Mouse (Mus musculus): Measurements from ENCODE around the gene Cmip. TPM values are rescaled to one million over a fixed set of nuclear protein-coding genes. Genes with fewer than 3 reads are reported as not detected.

The Cmip gene
- polyA plus RNA-seq, 1 experiment from 2014 or later = 28.5 TPM

DNA sequence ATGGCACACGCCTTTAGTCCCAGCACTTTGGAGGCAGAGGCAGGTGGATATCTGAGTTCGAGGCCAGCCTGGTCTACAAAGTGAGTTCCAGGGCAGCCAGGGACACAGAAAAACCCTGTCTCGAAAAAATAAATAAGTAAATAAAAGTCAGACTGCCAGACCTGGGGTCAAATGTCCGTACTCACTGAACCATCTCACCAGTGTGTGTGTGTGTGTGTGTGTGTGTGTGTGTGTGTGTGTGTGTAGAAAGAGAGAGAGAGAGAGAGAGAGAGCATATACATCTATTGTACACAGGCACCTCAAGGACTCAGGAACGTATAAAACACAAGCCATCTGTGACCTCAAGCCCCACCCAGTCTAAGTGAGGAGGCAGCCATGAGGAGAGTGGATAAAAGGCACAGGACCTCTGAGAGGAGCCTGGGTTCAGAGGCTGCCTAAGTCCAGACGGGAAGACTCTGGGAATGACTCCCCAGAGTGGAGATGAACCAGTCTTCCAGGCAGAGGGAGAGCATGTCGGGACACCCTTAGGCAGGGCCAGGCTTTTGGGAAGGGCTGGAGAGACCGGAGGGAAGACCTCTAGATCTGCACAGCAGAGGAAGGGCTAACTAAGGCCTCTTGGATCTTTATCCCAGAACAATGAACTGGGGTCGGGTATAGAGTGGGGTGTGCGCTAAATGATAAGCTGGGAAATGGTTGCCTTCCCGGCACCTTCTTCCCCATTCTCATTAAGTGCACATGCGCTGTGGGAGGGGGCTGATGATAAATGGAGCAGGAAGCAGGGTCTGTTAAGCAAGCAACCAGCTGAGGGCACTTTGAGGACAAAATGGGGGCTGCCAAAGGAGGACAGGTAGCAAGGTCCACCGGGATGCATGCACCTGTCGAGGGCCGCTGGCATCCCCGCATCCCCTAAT lies 212.8 kb downstream of the Cmip start:
- H3K4me2 ChIP-seq = peak overlapping the region; percentile 42
- H3K36me3 ChIP-seq (ENCODE audit: control insufficient read depth, insufficient read depth, low read length) = no peaks in the 10 kb centered on the region
- ATAC-seq (ENCODE audit: low FRiP score) = no peak; the same call in none of the 2 replicates
- H3K27ac ChIP-seq (ENCODE audit: low read depth, low read length) = peak overlapping the region; percentile 77
- H3K27me3 ChIP-seq (ENCODE audit: control insufficient read depth, insufficient read depth, low read length) = no peaks in the 10 kb centered on the region
- DNase-seq (ENCODE audit: low spot score, missing footprints) = peak; percentile 92
- H3K4me1 ChIP-seq (ENCODE audit: control insufficient read depth, insufficient read depth, low read length) = peaks cover 7% of the 10 kb centered on the region; the same call in 1 of the 2 replicates
- peak overlapping the region; percentile 33 for H3K9ac ChIP-seq (ENCODE audit: low read length)
- H3K9me3 ChIP-seq (ENCODE audit: control insufficient read depth, low read length) = no peaks in the 10 kb centered on the region
- H3K4me3 ChIP-seq (ENCODE audit: low read depth, low read length) = no peak overlapping the region
- 28% methylated on average over 16 of the region's 16 CpGs for WGBS

DNA sequence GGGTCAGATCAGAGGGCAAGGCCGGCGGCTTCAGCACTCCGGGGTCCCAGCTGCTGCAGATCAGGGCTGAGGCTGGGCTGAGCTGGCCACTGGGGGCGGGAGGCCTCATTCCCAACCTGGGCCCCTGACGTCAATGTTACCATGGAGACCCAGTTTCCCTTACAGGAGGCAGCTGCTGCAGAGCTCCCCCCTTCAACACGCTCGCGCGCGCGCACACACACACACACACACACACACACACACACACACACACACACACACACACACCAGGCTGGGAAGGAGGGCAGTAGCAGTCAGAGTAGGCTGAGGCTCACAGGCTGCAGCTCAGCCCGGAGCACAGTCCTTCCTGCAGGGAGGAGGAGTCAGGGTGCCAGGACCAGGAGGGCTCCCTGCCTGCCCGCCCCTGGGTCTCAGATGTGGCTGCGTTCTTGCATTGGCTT lies 213.5 kb downstream of the Cmip start:
- ATAC-seq (ENCODE audit: low FRiP score) (peak; percentile 91), DNase-seq (ENCODE audit: low spot score, missing footprints) (peak; percentile 96)
- peaks cover 7% of the 10 kb centered on the region; the same call in 1 of the 2 replicates for H3K4me1 ChIP-seq (ENCODE audit: control insufficient read depth, insufficient read depth, low read length)
- H3K36me3 ChIP-seq (ENCODE audit: control insufficient read depth, insufficient read depth, low read length) = no peaks in the 10 kb centered on the region
- no peaks in the 10 kb centered on the region for H3K9me3 ChIP-seq (ENCODE audit: control insufficient read depth, low read length)
- peak overlapping the region; percentile 77 for H3K27ac ChIP-seq (ENCODE audit: low read depth, low read length)
- no peaks in the 10 kb centered on the region for H3K27me3 ChIP-seq (ENCODE audit: control insufficient read depth, insufficient read depth, low read length)
- peak overlapping the region; percentile 42 for H3K4me2 ChIP-seq
- peak overlapping the region; percentile 33 for H3K9ac ChIP-seq (ENCODE audit: low read length)
- H3K4me3 ChIP-seq (ENCODE audit: low read depth, low read length) = no peak overlapping the region
- WGBS = 2% methylated on average over 11 of the region's 14 CpGs

DNA sequence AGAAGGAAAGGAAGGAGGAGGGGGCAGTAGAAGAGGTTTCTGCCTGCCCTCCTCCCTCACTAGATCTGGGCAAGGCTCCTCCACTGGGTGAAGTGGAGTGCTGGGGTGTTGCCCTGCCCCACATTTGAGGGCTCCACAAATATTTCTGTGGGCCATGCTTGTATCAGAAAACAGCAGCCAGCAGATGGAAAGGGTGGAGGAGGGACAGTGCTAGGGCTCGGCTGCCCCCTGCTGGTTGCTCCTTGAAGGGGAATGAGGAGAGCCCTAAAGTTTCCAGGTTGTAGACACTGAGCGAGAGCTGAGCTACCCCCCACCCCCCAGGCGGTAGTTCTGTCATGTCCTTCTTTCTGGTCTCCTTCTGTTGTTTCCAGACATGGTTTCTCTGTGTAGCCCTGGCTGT lies 214.3 kb downstream of the Cmip start:
- no peak overlapping the region for H3K4me3 ChIP-seq (ENCODE audit: low read depth, low read length)
- no peak overlapping the region; the same call in 1 of the 2 replicates for H3K9ac ChIP-seq (ENCODE audit: low read length)
- no peaks in the 10 kb centered on the region for H3K9me3 ChIP-seq (ENCODE audit: control insufficient read depth, low read length)
- H3K4me1 ChIP-seq (ENCODE audit: control insufficient read depth, insufficient read depth, low read length) = peaks cover 7% of the 10 kb centered on the region; the same call in 1 of the 2 replicates
- no peaks in the 10 kb centered on the region for H3K36me3 ChIP-seq (ENCODE audit: control insufficient read depth, insufficient read depth, low read length)
- H3K27ac ChIP-seq (ENCODE audit: low read depth, low read length) = no peak overlapping the region; the same call in 1 of the 2 replicates
- DNase-seq (ENCODE audit: low spot score, missing footprints) = peak; percentile 98
- 18% methylated on average over 3 of the region's 3 CpGs for WGBS
- ATAC-seq (ENCODE audit: low FRiP score) = no peak
- no peak overlapping the region for H3K4me2 ChIP-seq
- H3K27me3 ChIP-seq (ENCODE audit: control insufficient read depth, insufficient read depth, low read length) = no peaks in the 10 kb centered on the region

DNA sequence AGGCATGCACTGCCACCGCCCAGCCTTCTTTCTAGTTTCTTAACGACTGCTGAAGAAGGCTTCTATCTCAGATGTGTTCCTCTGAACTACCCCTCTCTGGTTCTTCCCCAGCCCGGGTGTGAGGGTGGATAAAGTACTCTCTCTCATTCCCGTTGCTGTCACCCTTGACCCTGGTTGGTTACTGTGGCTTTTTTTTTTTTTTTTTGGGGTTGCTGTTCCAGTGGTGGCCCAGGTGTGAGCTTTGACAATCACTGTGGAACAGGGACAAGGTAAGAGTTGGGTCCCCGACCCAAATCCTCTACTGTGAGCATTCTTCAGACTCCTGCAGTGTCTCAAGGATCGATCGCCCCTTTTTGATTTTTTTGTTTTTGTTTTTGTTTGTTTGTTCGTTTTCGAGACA lies 214.8 kb downstream of the Cmip start:
- Histone ChIP-seq H3K4me1 (ENCODE audit: control insufficient read depth, insufficient read depth, low read length) (peaks cover 7% of the 10 kb centered on the region; the same call in 1 of the 2 replicates), H3K36me3 (ENCODE audit: control insufficient read depth, insufficient read depth, low read length) (no peaks in the 10 kb centered on the region), H3K27ac (ENCODE audit: low read depth, low read length) (no peak overlapping the region), H3K9ac (ENCODE audit: low read length) (no peak overlapping the region), H3K4me2 (no peak overlapping the region), H3K4me3 (ENCODE audit: low read depth, low read length) (no peak overlapping the region), H3K9me3 (ENCODE audit: control insufficient read depth, low read length) (no peaks in the 10 kb centered on the region), H3K27me3 (ENCODE audit: control insufficient read depth, insufficient read depth, low read length) (no peaks in the 10 kb centered on the region)
- 82% methylated on average over 9 of the region's 9 CpGs for WGBS
- no peak for ATAC-seq (ENCODE audit: low FRiP score)
- DNase-seq (ENCODE audit: low spot score, missing footprints) = no peak

DNA sequence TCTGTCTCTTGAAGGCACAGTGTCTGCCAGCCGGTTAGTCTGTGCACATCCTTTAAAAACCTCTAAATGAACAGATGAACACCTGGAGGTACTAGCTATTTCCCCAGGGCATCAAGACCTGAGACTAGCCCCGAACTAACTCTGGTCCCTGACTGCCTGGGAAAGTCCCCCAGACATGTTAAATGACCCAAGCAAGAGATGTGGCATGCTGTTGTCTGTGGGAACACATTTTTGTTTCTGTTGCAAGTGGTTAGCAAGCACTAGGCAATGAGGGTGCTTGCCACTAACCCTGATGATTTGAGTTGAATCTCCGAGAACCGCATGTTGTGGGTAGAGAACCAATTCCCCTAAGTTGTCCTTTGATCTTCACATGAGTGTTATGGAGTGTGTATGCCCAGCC lies 215.5 kb downstream of the Cmip start:
- Histone ChIP-seq H3K4me1 (ENCODE audit: control insufficient read depth, insufficient read depth, low read length) (peaks cover 7% of the 10 kb centered on the region; the same call in 1 of the 2 replicates), H3K4me2 (no peak overlapping the region), H3K9ac (ENCODE audit: low read length) (no peak overlapping the region), H3K9me3 (ENCODE audit: control insufficient read depth, low read length) (no peaks in the 10 kb centered on the region), H3K27me3 (ENCODE audit: control insufficient read depth, insufficient read depth, low read length) (no peaks in the 10 kb centered on the region), H3K36me3 (ENCODE audit: control insufficient read depth, insufficient read depth, low read length) (no peaks in the 10 kb centered on the region), H3K4me3 (ENCODE audit: low read depth, low read length) (no peak overlapping the region), H3K27ac (ENCODE audit: low read depth, low read length) (no peak overlapping the region)
- WGBS = 90% methylated on average over 4 of the region's 4 CpGs
- DNase-seq (ENCODE audit: low spot score, missing footprints) (no peak), ATAC-seq (ENCODE audit: low FRiP score) (no peak)

DNA sequence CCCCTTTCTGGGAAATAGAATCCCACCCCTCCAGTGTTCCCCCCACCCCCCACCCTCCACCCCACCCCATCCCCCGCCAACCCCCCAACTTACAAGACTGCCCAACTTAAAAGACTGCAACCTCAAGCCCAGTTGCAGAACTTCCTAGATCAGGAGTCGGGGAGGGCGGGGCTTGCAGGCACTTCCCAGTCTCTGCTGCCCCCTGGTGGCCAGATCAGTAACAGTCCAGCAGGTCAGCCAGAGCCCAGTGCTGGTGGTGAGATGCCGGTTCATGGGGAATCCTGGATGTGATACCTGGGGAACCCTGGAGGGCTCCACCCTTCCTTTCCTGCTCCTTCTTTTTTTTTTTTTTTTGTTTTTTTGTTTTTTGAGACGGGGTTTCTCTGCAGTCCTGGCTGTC lies 218.1 kb downstream of the Cmip start:
- H3K9me3 ChIP-seq (ENCODE audit: control insufficient read depth, low read length) = no peaks in the 10 kb centered on the region
- no peak overlapping the region for H3K9ac ChIP-seq (ENCODE audit: low read length)
- WGBS = 4% methylated on average over 5 of the region's 5 CpGs
- peak; percentile 98 for DNase-seq (ENCODE audit: low spot score, missing footprints)
- no peak overlapping the region for H3K4me2 ChIP-seq
- no peaks in the 10 kb centered on the region for H3K27me3 ChIP-seq (ENCODE audit: control insufficient read depth, insufficient read depth, low read length)
- H3K36me3 ChIP-seq (ENCODE audit: control insufficient read depth, insufficient read depth, low read length) = no peaks in the 10 kb centered on the region
- no peak overlapping the region for H3K27ac ChIP-seq (ENCODE audit: low read depth, low read length)
- ATAC-seq (ENCODE audit: low FRiP score) = peak; percentile 30
- H3K4me1 ChIP-seq (ENCODE audit: control insufficient read depth, insufficient read depth, low read length) = peaks cover 3% of the 10 kb centered on the region; the same call in 1 of the 2 replicates
- H3K4me3 ChIP-seq (ENCODE audit: low read depth, low read length) = no peak overlapping the region

DNA sequence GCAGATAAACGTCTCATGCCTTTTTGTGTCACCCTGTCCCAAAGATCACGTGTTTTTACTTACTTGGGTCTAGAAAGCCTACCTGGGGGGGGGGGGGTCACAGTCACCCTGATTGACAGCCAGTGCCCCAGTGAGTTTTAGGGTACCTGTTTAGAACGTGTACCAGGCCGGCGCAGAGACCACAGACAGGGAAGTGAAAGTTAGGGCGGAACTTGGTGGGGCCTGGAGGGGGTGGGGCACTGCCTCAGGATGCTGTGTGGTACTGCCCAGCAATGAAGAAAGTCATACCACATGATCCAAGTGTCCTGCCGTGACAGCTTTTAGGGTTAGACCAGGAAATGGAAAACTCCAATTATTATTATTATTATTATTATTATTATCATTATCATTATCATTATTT lies 219.0 kb downstream of the Cmip start:
- Histone ChIP-seq H3K9me3 (ENCODE audit: control insufficient read depth, low read length) (no peaks in the 10 kb centered on the region), H3K4me3 (ENCODE audit: low read depth, low read length) (no peak overlapping the region), H3K9ac (ENCODE audit: low read length) (no peak overlapping the region), H3K27me3 (ENCODE audit: control insufficient read depth, insufficient read depth, low read length) (no peaks in the 10 kb centered on the region), H3K4me1 (ENCODE audit: control insufficient read depth, insufficient read depth, low read length) (no peaks in the 10 kb centered on the region), H3K36me3 (ENCODE audit: control insufficient read depth, insufficient read depth, low read length) (no peaks in the 10 kb centered on the region), H3K27ac (ENCODE audit: low read depth, low read length) (no peak overlapping the region), H3K4me2 (no peak overlapping the region)
- DNase-seq (ENCODE audit: low spot score, missing footprints) (no peak), ATAC-seq (ENCODE audit: low FRiP score) (no peak)
- WGBS = 84% methylated on average over 7 of the region's 7 CpGs

DNA sequence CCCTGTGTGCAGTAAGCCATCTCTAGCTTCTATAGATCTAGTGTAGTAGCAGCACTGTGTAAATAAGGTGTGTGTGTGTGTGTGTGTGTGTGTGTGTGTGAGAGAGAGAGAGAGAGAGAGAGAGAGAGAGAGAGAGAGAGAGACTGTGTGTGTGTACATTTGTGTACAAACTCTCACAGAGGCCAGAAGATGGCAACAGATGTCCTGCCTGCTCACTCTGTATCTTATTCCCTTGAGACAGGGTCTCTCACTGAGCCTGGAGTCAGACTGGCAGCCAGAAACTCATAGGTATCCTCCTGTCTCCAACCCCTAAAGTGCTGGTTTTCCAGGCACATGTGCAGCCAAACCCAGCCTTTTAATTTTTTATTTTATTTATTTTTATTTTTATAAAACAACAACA lies 221.2 kb downstream of the Cmip start:
- Histone ChIP-seq H3K9ac (ENCODE audit: low read length) (no peak overlapping the region), H3K9me3 (ENCODE audit: control insufficient read depth, low read length) (no peaks in the 10 kb centered on the region), H3K27me3 (ENCODE audit: control insufficient read depth, insufficient read depth, low read length) (no peaks in the 10 kb centered on the region), H3K36me3 (ENCODE audit: control insufficient read depth, insufficient read depth, low read length) (no peaks in the 10 kb centered on the region), H3K27ac (ENCODE audit: low read depth, low read length) (no peak overlapping the region), H3K4me2 (no peak overlapping the region), H3K4me3 (ENCODE audit: low read depth, low read length) (no peak overlapping the region), H3K4me1 (ENCODE audit: control insufficient read depth, insufficient read depth, low read length) (no peaks in the 10 kb centered on the region)
- DNase-seq (ENCODE audit: low spot score, missing footprints) = no peak
- no peak for ATAC-seq (ENCODE audit: low FRiP score)

DNA sequence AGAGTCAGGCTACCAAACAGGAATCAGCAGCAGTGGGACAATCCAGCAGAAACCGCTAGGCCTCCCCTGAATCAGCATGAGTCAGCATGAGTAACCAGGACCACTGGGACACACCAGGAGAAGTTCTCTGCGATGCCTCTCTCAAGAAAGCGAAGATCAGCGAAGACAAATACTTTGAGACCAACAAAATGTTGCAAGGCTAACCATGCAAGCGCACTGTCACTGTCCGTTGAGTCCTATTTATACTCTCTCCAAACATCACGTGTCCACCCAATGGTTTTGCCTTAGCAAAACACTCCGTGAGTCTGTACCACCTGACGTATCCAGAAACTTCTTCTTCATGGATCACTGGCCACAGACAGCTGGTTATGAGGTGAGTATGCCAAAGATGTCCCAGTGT lies 223.1 kb downstream of the Cmip start:
- Histone ChIP-seq H3K9ac (ENCODE audit: low read length) (no peak overlapping the region), H3K4me2 (no peak overlapping the region), H3K4me3 (ENCODE audit: low read depth, low read length) (no peak overlapping the region), H3K9me3 (ENCODE audit: control insufficient read depth, low read length) (no peaks in the 10 kb centered on the region), H3K27ac (ENCODE audit: low read depth, low read length) (no peak overlapping the region), H3K36me3 (ENCODE audit: control insufficient read depth, insufficient read depth, low read length) (no peaks in the 10 kb centered on the region), H3K4me1 (ENCODE audit: control insufficient read depth, insufficient read depth, low read length) (no peaks in the 10 kb centered on the region), H3K27me3 (ENCODE audit: control insufficient read depth, insufficient read depth, low read length) (no peaks in the 10 kb centered on the region)
- ATAC-seq (ENCODE audit: low FRiP score) = no peak
- 94% methylated on average over 9 of the region's 9 CpGs for WGBS
- DNase-seq (ENCODE audit: low spot score, missing footprints) = no peak
